In the genomic region with DNA sequence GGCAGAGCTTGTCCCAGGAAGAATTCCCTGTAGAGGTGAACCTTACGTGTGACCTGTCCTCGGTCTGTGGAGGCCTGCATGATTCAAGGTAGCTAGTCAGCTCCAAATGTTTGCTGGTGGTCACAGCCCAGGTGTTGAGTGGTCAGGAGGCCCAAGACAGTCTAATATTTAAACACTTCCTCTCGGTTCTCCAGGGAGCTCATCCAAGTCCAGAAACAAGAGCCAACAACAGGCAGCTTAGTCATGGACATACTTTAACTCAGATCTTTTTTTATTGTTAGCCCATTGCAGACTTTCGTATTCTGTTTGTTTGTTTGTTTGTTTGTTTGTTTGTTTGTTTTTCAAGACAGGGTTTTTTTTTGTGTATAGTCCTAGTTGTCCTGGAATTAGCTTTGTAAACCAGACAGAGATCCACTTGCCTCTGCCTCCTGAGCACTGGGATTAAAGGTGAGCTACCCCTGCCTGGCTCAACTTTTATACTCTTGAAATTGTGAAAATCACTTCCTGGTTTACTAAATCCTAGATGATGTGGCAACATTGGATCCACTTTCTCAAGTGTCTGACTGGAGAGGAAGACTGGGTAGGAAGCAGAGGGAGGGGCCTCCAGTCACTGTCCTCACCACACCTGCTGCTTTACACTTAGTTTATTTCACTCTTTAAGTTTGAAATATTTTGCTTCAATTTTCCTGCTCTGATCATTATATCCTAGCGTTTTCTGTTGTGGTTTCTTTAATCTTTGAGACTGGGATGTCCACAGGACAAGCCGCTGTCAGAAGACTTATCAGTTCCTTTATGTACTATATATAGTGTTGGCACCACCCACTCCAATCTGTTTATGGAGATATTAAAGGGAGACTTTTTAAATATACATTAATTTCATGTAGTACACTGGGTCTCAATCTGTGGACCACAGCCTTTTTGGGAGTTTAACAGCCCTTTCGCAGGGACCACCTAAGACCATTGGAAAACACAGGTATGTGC, we compare ENCODE assay signal across 1 mouse cellular context.
A peak's percentile ranks its signal among the peaks of the same experiment; 100 is the strongest.
TF ChIP-seq lines count a peak whose summit lies in the region.

No protein-coding gene starts in this region.

TF ChIP-seq in MEL, 35 proteins besides CTCF, POLR2A, EP300 and RAD21:
- TF ChIP-seq POLR2AphosphoS5 (IDR thresholded peaks at IDR 0.05; ENCODE audit: borderline replicate concordance, low read depth, low read length) (no peak), JUND (IDR thresholded peaks at IDR 0.05; ENCODE audit: low read depth, low read length) (no peak), SIN3A (IDR thresholded peaks at IDR 0.05; ENCODE audit: low read length) (no peak), BHLHE40 (IDR thresholded peaks at IDR 0.05; ENCODE audit: borderline replicate concordance, low read depth, low read length) (no peak), TBP (IDR thresholded peaks at IDR 0.05; ENCODE audit: low read depth, low read length) (no peak), GABPA (IDR thresholded peaks at IDR 0.05; ENCODE audit: low read depth, low read length) (no peak), POLR2AphosphoS2 (IDR thresholded peaks at IDR 0.05; ENCODE audit: low read length) (no peak), GATA1 (IDR thresholded peaks at IDR 0.05; ENCODE audit: low read depth, low read length) (peak; percentile 43; the same call in 1 of the 2 replicates), SMC3 (IDR thresholded peaks at IDR 0.05; ENCODE audit: low read depth, low read length) (no peak), MAZ (IDR thresholded peaks at IDR 0.05; ENCODE audit: low read depth, low read length) (no peak), MEF2A (IDR thresholded peaks at IDR 0.05; ENCODE audit: extremely low read depth, insufficient replicate concordance, low read depth, low read length, poor library complexity, severe bottlenecking) (peak; percentile 92; the same call in 1 of the 2 replicates), E2F4 (IDR thresholded peaks at IDR 0.05; ENCODE audit: borderline replicate concordance, low read depth, low read length) (no peak), CHD2 (IDR thresholded peaks at IDR 0.05; ENCODE audit: low read length) (no peak), CHD1 (IDR thresholded peaks at IDR 0.05; ENCODE audit: low read depth, low read length) (no peak), TCF12 (IDR thresholded peaks at IDR 0.05; ENCODE audit: low read depth, low read length) (peak; percentile 43; the same call in 1 of the 2 replicates), MAX (IDR thresholded peaks at IDR 0.05; ENCODE audit: low read length) (no peak), NRF1 (IDR thresholded peaks at IDR 0.05; ENCODE audit: insufficient read depth, low read depth, low read length, poor library complexity, severe bottlenecking) (no peak), ZNF384 (IDR thresholded peaks at IDR 0.05; ENCODE audit: low read depth, low read length) (no peak), KAT2A (conservative IDR thresholded peaks at IDR 0.05; ENCODE audit: low read depth, low read length) (no peak), NELFE (IDR thresholded peaks at IDR 0.05; ENCODE audit: low read depth, low read length) (no peak), ELF1 (IDR thresholded peaks at IDR 0.05; ENCODE audit: low read depth, low read length) (no peak), ZKSCAN1 (IDR thresholded peaks at IDR 0.05; ENCODE audit: low read depth, low read length) (no peak), ETS1 (IDR thresholded peaks at IDR 0.05; ENCODE audit: low read depth, low read length) (no peak), UBTF (IDR thresholded peaks at IDR 0.05; ENCODE audit: borderline replicate concordance, insufficient read depth, low read depth, low read length) (no peak), USF1 (IDR thresholded peaks at IDR 0.05; ENCODE audit: low read depth, low read length) (no peak), MAFK (IDR thresholded peaks at IDR 0.05; ENCODE audit: borderline replicate concordance, low read depth, low read length) (no peak), HCFC1 (IDR thresholded peaks at IDR 0.05; ENCODE audit: low read depth, low read length) (no peak), TAL1 (IDR thresholded peaks at IDR 0.05; ENCODE audit: low read length) (no peak), ZC3H11A (IDR thresholded peaks at IDR 0.05; ENCODE audit: low read depth, low read length) (no peak), USF2 (IDR thresholded peaks at IDR 0.05; ENCODE audit: borderline replicate concordance in 1 of 2, insufficient read depth in 1 of 2, low read depth in 1 of 2, low read length in 2 of 2) (no peak), RCOR1 (IDR thresholded peaks at IDR 0.05; ENCODE audit: low read depth, low read length) (peak; percentile 45; the same call in 1 of the 2 replicates)
TF ChIP-seq in MEL: peak in this region for 4.
